Mouse (Mus musculus): Measurements from ENCODE around the gene Lime1. TPM values are rescaled to one million over a fixed set of nuclear protein-coding genes. Genes with fewer than 3 reads are reported as not detected.

Gene Lime1
- polyA plus RNA-seq, 1 experiment from 2014 or later: 20.9 TPM

DNA sequence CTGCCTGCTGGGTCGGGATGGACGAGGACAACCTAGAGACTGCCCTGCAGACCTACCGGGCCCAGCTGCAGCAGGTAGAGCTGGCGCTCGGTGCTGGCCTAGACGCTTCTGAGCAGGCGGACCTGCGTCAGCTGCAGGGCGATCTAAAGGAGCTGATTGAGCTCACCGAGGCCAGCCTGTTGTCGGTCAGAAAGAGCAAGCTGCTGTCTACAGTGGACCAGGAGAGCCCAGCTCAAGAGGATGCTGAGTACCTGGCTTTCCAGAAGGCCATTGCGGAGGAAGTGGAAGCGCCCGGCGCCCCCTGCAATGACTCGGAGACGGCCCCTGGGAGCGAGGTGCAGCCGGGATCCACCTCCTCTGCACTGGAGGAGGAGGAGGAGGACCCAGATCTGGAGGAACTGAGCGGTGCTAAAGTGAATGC, 14.2 kb upstream of the Lime1 start:
- Histone ChIP-seq H3K9me3 (ENCODE audit: control insufficient read depth, low read length) (no peaks in the 10 kb centered on the region), H3K4me1 (replicated peaks; ENCODE audit: control insufficient read depth, insufficient read depth, low read length) (peaks cover 6% of the 10 kb centered on the region; the same call in 1 of the 2 replicates), H3K4me3 (ENCODE audit: low read depth, low read length) (peak overlapping the region; percentile 88), H3K4me2 (replicated peaks; ENCODE audit: low read depth, low read length) (peak overlapping the region; percentile 89), H3K9ac (ENCODE audit: low read depth, low read length) (peak overlapping the region; percentile 93), H3K36me3 (ENCODE audit: control insufficient read depth, insufficient read depth, low read length) (peaks cover 12% of the 10 kb centered on the region), H3K27ac (ENCODE audit: low read depth, low read length) (peak overlapping the region; percentile 90), H3K27me3 (ENCODE audit: control insufficient read depth, insufficient read depth, low read length) (no peaks in the 10 kb centered on the region)
- DNase-seq (ENCODE audit: low spot score): peak; percentile 58
- WGBS: under 1% methylated on average over 20 of the region's 20 CpGs
- peak; percentile 71 for ATAC-seq (ENCODE audit: low FRiP score)

DNA sequence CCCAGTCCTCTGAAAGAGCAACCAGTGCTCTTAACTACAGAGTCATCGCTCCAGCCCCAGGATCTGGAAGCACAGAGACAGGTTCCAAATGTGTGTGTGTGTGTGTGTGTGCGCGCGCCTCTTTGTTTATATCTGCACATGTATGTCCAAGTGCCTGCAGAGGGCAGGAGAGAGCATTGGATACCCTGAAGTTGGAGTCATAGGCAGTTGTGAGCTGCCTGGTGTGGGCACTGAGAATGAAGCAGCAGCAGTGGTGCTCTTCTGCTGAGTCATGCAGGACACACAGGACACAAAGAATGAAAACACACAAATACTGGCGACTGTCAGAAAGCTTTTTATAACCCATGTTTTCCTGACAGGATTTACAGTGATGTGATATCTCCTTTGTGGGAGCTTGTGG, 9.9 kb upstream of the Lime1 start:
- Histone ChIP-seq H3K9me3 (ENCODE audit: control insufficient read depth, low read length) (no peaks in the 10 kb centered on the region), H3K4me2 (replicated peaks; ENCODE audit: low read depth, low read length) (no peak overlapping the region), H3K27me3 (ENCODE audit: control insufficient read depth, insufficient read depth, low read length) (no peaks in the 10 kb centered on the region), H3K27ac (ENCODE audit: low read depth, low read length) (no peak overlapping the region), H3K9ac (ENCODE audit: low read depth, low read length) (no peak overlapping the region), H3K4me3 (ENCODE audit: low read depth, low read length) (no peak overlapping the region), H3K4me1 (replicated peaks; ENCODE audit: control insufficient read depth, insufficient read depth, low read length) (no peaks in the 10 kb centered on the region), H3K36me3 (ENCODE audit: control insufficient read depth, insufficient read depth, low read length) (peaks cover 8% of the 10 kb centered on the region)
- WGBS: 94% methylated on average over 5 of the region's 5 CpGs
- DNase-seq (ENCODE audit: low spot score): no peak
- ATAC-seq (ENCODE audit: low FRiP score): no peak

DNA sequence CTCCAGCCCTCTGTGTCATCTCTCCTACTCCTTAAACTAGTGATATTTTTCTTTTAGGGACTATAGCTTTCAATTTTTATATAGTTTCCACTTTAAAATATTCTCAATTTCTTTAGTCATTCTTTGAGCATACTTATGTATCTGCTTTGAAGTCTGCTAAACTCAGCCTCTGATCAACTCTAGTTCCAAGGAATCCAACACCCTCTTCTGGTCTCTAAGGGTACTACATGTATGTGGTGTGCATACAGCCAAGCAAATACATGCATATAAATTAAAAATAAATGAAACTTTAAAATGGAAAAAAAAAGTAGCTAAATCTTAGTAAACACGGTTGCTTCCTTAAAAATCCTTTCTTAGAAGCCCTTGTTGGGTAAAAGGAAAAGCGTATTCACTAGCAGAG, 4.1 kb upstream of the Lime1 start:
- no peak for ATAC-seq (ENCODE audit: low FRiP score)
- no peaks in the 10 kb centered on the region for H3K27me3 ChIP-seq (ENCODE audit: control insufficient read depth, insufficient read depth, low read length)
- no peaks in the 10 kb centered on the region for H3K9me3 ChIP-seq (ENCODE audit: control insufficient read depth, low read length)
- WGBS: 94% methylated on average over 2 of the region's 2 CpGs
- H3K4me2 ChIP-seq (replicated peaks; ENCODE audit: low read depth, low read length): no peak overlapping the region
- H3K27ac ChIP-seq (ENCODE audit: low read depth, low read length): no peak overlapping the region
- peaks cover 8% of the 10 kb centered on the region; the same call in 1 of the 2 replicates for H3K36me3 ChIP-seq (ENCODE audit: control insufficient read depth, insufficient read depth, low read length)
- H3K4me3 ChIP-seq (ENCODE audit: low read depth, low read length): no peak overlapping the region
- DNase-seq (ENCODE audit: low spot score): peak; percentile 40
- no peaks in the 10 kb centered on the region for H3K4me1 ChIP-seq (replicated peaks; ENCODE audit: control insufficient read depth, insufficient read depth, low read length)
- no peak overlapping the region for H3K9ac ChIP-seq (ENCODE audit: low read depth, low read length)

DNA sequence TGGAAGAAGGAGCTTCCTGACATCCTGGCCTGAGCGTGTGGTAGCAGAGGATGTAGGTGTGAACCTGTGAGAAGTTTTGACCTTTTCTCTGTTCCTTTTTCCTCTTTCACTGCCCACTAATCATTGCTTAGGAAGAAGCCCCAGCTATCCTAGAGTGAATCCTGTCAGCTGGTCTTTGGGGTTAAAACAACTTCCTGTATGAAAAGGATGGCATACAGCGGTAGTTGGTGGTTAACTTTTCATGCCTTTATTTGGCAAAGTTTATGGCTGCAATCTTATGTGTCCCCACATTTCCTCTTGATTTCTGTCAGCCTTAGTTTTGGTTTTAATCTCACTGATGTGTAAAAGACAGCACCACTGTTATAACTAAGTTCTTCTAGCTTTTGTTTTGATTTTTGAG, 2.6 kb upstream of the Lime1 start:
- no peaks in the 10 kb centered on the region for H3K27me3 ChIP-seq (ENCODE audit: control insufficient read depth, insufficient read depth, low read length)
- H3K9ac ChIP-seq (ENCODE audit: low read depth, low read length): no peak overlapping the region
- DNase-seq (ENCODE audit: low spot score) (no peak), ATAC-seq (ENCODE audit: low FRiP score) (no peak)
- 76% methylated on average over 2 of the region's 2 CpGs for WGBS
- H3K27ac ChIP-seq (ENCODE audit: low read depth, low read length): no peak overlapping the region
- no peak overlapping the region for H3K4me3 ChIP-seq (ENCODE audit: low read depth, low read length)
- peaks cover 8% of the 10 kb centered on the region for H3K36me3 ChIP-seq (ENCODE audit: control insufficient read depth, insufficient read depth, low read length)
- H3K9me3 ChIP-seq (ENCODE audit: control insufficient read depth, low read length): no peaks in the 10 kb centered on the region
- no peaks in the 10 kb centered on the region for H3K4me1 ChIP-seq (replicated peaks; ENCODE audit: control insufficient read depth, insufficient read depth, low read length)
- no peak overlapping the region for H3K4me2 ChIP-seq (replicated peaks; ENCODE audit: low read depth, low read length)

DNA sequence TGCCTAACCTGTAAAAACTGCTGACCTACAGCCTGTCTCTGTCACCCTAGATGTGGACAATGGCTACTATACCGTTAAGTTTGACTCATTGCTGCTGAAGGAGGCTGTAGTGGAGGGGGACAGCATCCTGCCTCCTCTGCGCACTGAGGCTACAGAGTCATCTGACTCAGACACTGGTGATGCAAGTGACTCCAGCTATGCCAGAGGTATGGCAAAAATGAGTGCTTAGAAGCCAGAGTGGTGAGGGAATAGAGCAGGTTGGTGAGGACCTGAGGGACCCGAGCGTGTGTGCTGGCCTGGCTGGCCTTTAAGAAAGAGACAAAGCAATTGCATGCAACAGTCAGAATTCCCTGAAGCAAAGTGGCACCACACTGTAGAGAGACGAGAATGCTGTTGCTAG, 1.2 kb upstream of the Lime1 start:
- ATAC-seq (ENCODE audit: low FRiP score) (no peak), DNase-seq (ENCODE audit: low spot score) (no peak)
- H3K36me3 ChIP-seq (ENCODE audit: control insufficient read depth, insufficient read depth, low read length): peaks cover 10% of the 10 kb centered on the region
- no peaks in the 10 kb centered on the region for H3K27me3 ChIP-seq (ENCODE audit: control insufficient read depth, insufficient read depth, low read length)
- no peaks in the 10 kb centered on the region for H3K4me1 ChIP-seq (replicated peaks; ENCODE audit: control insufficient read depth, insufficient read depth, low read length)
- no peak overlapping the region for H3K4me3 ChIP-seq (ENCODE audit: low read depth, low read length)
- no peaks in the 10 kb centered on the region for H3K9me3 ChIP-seq (ENCODE audit: control insufficient read depth, low read length)
- WGBS: 91% methylated on average over 5 of the region's 5 CpGs
- no peak overlapping the region for H3K4me2 ChIP-seq (replicated peaks; ENCODE audit: low read depth, low read length)
- H3K27ac ChIP-seq (ENCODE audit: low read depth, low read length): no peak overlapping the region
- H3K9ac ChIP-seq (ENCODE audit: low read depth, low read length): no peak overlapping the region

DNA sequence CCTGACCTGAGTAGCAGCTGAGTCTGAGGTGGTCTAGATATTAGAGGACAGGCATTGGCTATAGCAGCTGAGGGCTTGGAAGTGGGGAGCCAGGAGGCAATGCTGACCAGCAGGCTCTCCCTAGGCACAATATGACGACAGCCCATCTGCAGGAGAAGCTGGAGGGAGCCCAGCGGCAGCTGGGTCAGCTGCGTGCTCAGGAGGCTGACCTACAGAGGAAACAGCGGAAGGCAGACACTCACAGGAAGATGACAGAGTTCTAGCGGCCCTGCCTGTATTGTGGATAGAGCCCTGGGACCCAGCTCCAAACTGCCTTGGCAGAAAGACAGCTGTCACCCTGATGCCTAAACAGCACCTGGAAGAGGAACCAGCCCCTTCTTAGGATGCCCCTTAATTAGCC, 373 bp downstream of the Lime1 start:
- no peak for ATAC-seq (ENCODE audit: low FRiP score)
- WGBS: 90% methylated on average over 5 of the region's 5 CpGs

DNA sequence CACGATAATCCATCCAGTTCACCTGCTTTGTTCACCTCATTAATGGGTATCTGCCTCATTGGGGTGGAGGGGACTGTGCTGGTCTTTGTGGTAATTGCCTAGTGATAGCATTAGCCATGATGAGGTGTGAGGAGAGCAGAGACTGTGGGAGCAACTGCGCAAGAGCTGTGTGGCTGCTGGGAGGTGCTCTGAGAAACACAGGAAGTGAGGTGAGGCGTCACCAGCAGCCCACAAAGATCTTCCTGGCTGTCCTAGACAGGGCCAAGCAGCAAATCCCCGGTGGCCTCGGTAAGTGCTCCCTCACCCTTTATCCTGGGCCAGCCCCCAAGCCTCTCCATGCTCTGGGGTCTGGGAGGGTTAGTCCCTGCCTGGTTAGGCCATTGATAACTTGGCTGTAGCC, 1.2 kb downstream of the Lime1 start:
- DNase-seq (ENCODE audit: low spot score) (no peak), ATAC-seq (ENCODE audit: low FRiP score) (no peak)
- Histone ChIP-seq H3K4me1 (replicated peaks; ENCODE audit: control insufficient read depth, insufficient read depth, low read length) (no peaks in the 10 kb centered on the region), H3K27me3 (ENCODE audit: control insufficient read depth, insufficient read depth, low read length) (no peaks in the 10 kb centered on the region), H3K4me2 (replicated peaks; ENCODE audit: low read depth, low read length) (no peak overlapping the region), H3K9ac (ENCODE audit: low read depth, low read length) (no peak overlapping the region), H3K9me3 (ENCODE audit: control insufficient read depth, low read length) (no peaks in the 10 kb centered on the region), H3K27ac (ENCODE audit: low read depth, low read length) (no peak overlapping the region), H3K36me3 (ENCODE audit: control insufficient read depth, insufficient read depth, low read length) (peaks cover 10% of the 10 kb centered on the region), H3K4me3 (ENCODE audit: low read depth, low read length) (no peak overlapping the region)
- WGBS: 92% methylated on average over 5 of the region's 5 CpGs

More for the DNA sequence above, 373 bp downstream of the Lime1 start:
- Histone ChIP-seq H3K27me3 (ENCODE audit: control insufficient read depth, insufficient read depth, low read length) (no peaks in the 10 kb centered on the region), H3K4me2 (replicated peaks; ENCODE audit: low read depth, low read length) (no peak overlapping the region), H3K9me3 (ENCODE audit: control insufficient read depth, low read length) (no peaks in the 10 kb centered on the region), H3K36me3 (ENCODE audit: control insufficient read depth, insufficient read depth, low read length) (peaks cover 10% of the 10 kb centered on the region), H3K27ac (ENCODE audit: low read depth, low read length) (no peak overlapping the region), H3K9ac (ENCODE audit: low read depth, low read length) (no peak overlapping the region), H3K4me1 (replicated peaks; ENCODE audit: control insufficient read depth, insufficient read depth, low read length) (no peaks in the 10 kb centered on the region), H3K4me3 (ENCODE audit: low read depth, low read length) (no peak overlapping the region)
- DNase-seq (ENCODE audit: low spot score): no peak

DNA sequence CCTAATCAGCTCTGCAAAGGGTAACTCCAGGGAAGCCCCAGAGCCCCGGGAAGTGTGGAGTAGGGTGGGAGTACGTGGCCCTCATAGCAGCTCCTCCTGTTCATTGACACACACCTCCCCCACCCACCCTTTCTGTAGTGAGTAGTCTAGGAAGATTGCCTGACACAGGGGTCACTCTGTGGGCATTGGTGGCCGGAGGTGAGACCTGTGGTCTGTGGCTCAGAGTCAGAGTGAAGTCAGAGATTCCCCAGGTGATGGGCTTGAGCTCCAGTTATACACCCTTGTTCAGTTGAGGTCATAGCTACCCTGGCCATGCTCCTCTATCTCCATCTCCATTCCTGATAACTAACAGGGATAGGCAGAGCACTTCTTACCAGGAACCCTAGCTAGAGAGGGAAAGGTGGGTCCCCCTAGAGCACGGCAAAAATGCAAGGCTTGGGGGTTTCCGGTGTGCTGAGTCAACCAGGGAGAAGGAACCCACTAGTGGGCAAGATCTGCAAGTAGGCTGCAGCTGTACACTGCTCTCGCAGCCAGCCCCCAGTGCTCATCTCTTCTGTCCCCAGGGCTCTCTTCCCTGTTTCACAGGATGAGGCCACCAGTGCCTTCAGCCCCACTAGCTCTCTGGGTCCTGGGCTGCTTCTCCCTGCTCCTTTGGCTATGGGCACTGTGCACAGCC, 1.9 kb downstream of the Lime1 start:
- ATAC-seq (ENCODE audit: low FRiP score): no peak
- no peak for DNase-seq (ENCODE audit: low spot score)
- Histone ChIP-seq H3K4me2 (replicated peaks; ENCODE audit: low read depth, low read length) (no peak overlapping the region), H3K4me3 (ENCODE audit: low read depth, low read length) (no peak overlapping the region), H3K36me3 (ENCODE audit: control insufficient read depth, insufficient read depth, low read length) (peaks cover 10% of the 10 kb centered on the region), H3K9ac (ENCODE audit: low read depth, low read length) (no peak overlapping the region), H3K4me1 (replicated peaks; ENCODE audit: control insufficient read depth, insufficient read depth, low read length) (no peaks in the 10 kb centered on the region), H3K27me3 (ENCODE audit: control insufficient read depth, insufficient read depth, low read length) (no peaks in the 10 kb centered on the region), H3K9me3 (ENCODE audit: control insufficient read depth, low read length) (no peaks in the 10 kb centered on the region), H3K27ac (ENCODE audit: low read depth, low read length) (no peak overlapping the region)
- 90% methylated on average over 6 of the region's 6 CpGs for WGBS

DNA sequence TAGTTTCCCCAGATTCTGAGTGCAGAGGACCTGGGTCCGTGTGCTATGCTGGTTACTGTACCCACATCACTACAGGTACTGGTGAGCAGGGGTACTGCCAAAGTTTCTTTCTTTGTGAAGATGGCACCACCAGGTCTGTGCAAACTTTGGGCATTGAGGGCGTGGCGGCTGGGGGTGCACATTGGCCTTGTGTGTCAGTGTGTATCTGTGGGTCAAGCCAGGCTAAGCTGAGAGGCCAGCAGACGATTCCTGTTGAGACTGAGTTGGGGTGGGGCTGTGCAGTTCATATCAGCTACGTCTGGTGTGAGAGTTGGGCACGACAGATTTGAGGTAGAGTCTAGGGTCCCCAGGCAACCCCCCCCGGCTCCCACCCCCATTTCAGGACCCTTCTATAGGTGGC, 4.6 kb downstream of the Lime1 start:
- WGBS: 88% methylated on average over 7 of the region's 7 CpGs
- H3K27me3 ChIP-seq (ENCODE audit: control insufficient read depth, insufficient read depth, low read length): no peaks in the 10 kb centered on the region
- peaks cover 10% of the 10 kb centered on the region for H3K36me3 ChIP-seq (ENCODE audit: control insufficient read depth, insufficient read depth, low read length)
- no peak overlapping the region for H3K9ac ChIP-seq (ENCODE audit: low read depth, low read length)
- no peaks in the 10 kb centered on the region for H3K9me3 ChIP-seq (ENCODE audit: control insufficient read depth, low read length)
- H3K4me3 ChIP-seq (ENCODE audit: low read depth, low read length): no peak overlapping the region
- no peak overlapping the region for H3K4me2 ChIP-seq (replicated peaks; ENCODE audit: low read depth, low read length)
- DNase-seq (ENCODE audit: low spot score) (no peak), ATAC-seq (ENCODE audit: low FRiP score) (no peak)
- no peak overlapping the region for H3K27ac ChIP-seq (ENCODE audit: low read depth, low read length)
- no peaks in the 10 kb centered on the region for H3K4me1 ChIP-seq (replicated peaks; ENCODE audit: control insufficient read depth, insufficient read depth, low read length)
